Mouse (Mus musculus) spleen, adult 2 months (tissue): ENCODE measurements at regions not wholly inside any gene's neighbourhood (a gene's known extent, or its start where the extent isn't known, plus 50 kb on each side); places are given as distances from the start of the nearest gene placed in this dataset.

Experiments
- CTCF ChIP-seq: fragments of 200-500 bp; IDR thresholded peaks from 2 replicates; pipeline ENCODE4 v1.5.1; 2011; ENCODE audit warnings: mild to moderate bottlenecking, inconsistent platforms; ENCODE audit not compliant: insufficient read depth, insufficient read length, insufficient replicate concordance; ENCODE audit errors: extremely low read depth
- POLR2A ChIP-seq: fragments of 200-500 bp; IDR thresholded peaks from 2 replicates; pipeline ENCODE4 v1.6.1; 2011; ENCODE audit warnings: low read depth, low read length, inconsistent platforms

DNA sequence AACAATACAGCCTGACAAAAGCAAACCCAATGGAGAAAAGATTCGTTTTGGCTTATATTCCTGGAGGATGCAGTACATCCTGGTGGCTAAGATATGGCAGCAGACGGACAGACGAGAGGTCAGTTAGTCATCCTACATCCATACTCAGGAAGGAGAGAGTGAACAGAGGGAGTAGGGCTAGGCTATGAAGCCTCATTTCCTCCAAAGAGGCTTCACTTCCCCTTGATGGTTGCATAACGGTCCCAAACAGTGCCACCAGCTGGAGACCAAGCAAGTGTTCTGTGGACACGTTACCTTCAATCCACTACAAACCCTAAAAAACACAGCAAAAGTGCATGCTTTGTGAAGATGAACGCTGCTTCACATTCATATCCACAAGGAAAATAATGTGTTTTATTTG, 442.1 kb downstream of the Dmrt2 start:
- TF ChIP-seq CTCF (no peak), POLR2A (no peak)
